Mouse (Mus musculus) adrenal gland, adult (tissue): ENCODE measurements around the gene Exoc4.

ENCODE experiments used
- DNase-seq, 2 experiments: peaks; one replicate each; pipeline ENCODE4 v3.0.0; 2022 to 2023; ENCODE audit warnings: low spot score in 1 of 2; ENCODE audit not compliant: inconsistent age in 2 of 2

The Exoc4 gene

GRCm38 (mm10) chr6:33308646-33309045 lies 59.8 kb downstream of the Exoc4 start:
- no peak for DNase-seq

- DNase-seq, result no peak
Observed at GRCm38 (mm10) chr6:33310486-33310885, 61.6 kb downstream of the Exoc4 start.

- DNase-seq, result peak in 1 of 2 experiments; percentile 27
Observed at GRCm38 (mm10) chr6:33322849-33323248, 74.0 kb downstream of the Exoc4 start.

GRCm38 (mm10) chr6:33323386-33323785 lies 74.5 kb downstream of the Exoc4 start:
- DNase-seq, result peak in 1 of 2 experiments; percentile 51

GRCm38 (mm10) chr6:33328326-33328725 lies 79.4 kb downstream of the Exoc4 start:
- no peak for DNase-seq

- no peak for DNase-seq
Observed at GRCm38 (mm10) chr6:33347088-33347775, 98.3 kb downstream of the Exoc4 start.

- no peak for DNase-seq
Observed at GRCm38 (mm10) chr6:33361613-33362012, 112.7 kb downstream of the Exoc4 start.

GRCm38 (mm10) chr6:33380517-33380916 lies 131.6 kb downstream of the Exoc4 start:
- no peak for DNase-seq

- DNase-seq, result no peak
Observed at GRCm38 (mm10) chr6:33382176-33382575, 133.3 kb downstream of the Exoc4 start.

- no peak for DNase-seq
Observed at GRCm38 (mm10) chr6:33392020-33392419, 143.1 kb downstream of the Exoc4 start.

GRCm38 (mm10) chr6:33399491-33399890 lies 150.6 kb downstream of the Exoc4 start:
- no peak for DNase-seq

GRCm38 (mm10) chr6:33401161-33401560 lies 152.3 kb downstream of the Exoc4 start:
- no peak for DNase-seq

GRCm38 (mm10) chr6:33405562-33406275 lies 156.8 kb downstream of the Exoc4 start:
- DNase-seq, result no peak

- DNase-seq, result no peak
Observed at GRCm38 (mm10) chr6:33409586-33409985, 160.7 kb downstream of the Exoc4 start.

- DNase-seq, result no peak
Observed at GRCm38 (mm10) chr6:33425007-33425406, 176.1 kb downstream of the Exoc4 start.

- DNase-seq, result peak in 1 of 2 experiments; percentile 37
Observed at GRCm38 (mm10) chr6:33431207-33431787, 182.4 kb downstream of the Exoc4 start.

GRCm38 (mm10) chr6:33440508-33440907 lies 191.6 kb downstream of the Exoc4 start:
- DNase-seq, result no peak

GRCm38 (mm10) chr6:33453810-33454209 lies 204.9 kb downstream of the Exoc4 start:
- DNase-seq, result no peak

- no peak for DNase-seq
Observed at GRCm38 (mm10) chr6:33454354-33454753, 205.5 kb downstream of the Exoc4 start.

GRCm38 (mm10) chr6:33455238-33455637 lies 206.4 kb downstream of the Exoc4 start:
- DNase-seq, result no peak

- no peak for DNase-seq
Observed at GRCm38 (mm10) chr6:33464862-33465261, 216.0 kb downstream of the Exoc4 start.

GRCm38 (mm10) chr6:33465392-33465791 lies 216.5 kb downstream of the Exoc4 start:
- DNase-seq, result no peak
